Mouse (Mus musculus): Measurements from ENCODE around the gene Rpl3.

DNA sequence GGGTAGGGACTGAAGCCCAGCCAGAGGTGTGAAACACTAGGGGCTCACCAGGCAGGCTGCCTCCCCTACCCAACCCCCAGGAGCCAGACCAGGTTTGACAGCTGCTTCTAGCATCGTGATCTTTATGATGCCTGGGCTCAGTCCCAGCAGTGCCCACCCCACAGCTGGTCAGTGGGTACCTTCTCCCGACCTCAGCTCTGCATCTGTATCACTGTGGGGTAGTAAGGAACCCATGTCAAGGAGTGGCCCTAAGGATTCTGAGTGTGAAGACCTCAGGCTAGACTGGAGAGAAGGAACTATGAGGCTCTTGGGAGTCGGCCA, 16.3 kb downstream of the Rpl3 start:
- TF ChIP-seq TAL1 (IDR thresholded peaks at IDR 0.05; ENCODE audit: low read length) (no peak), GATA1 (IDR thresholded peaks at IDR 0.05; ENCODE audit: low read length) (no peak)

Data from erythroblast, embryonic 14.5 days (primary cell).